Mouse (Mus musculus) liver, embryonic 16.5 days (tissue): ENCODE measurements around the gene Soga3. TPM values are rescaled to one million over a fixed set of nuclear protein-coding genes. Genes with fewer than 3 reads are reported as not detected.

ENCODE experiments used
- ATAC-seq: fragments of 200-750 bp; cut with Nextera tagmentation; 2 replicates; pipeline ENCODE4 v1.8.0; 2017; ENCODE audit warnings: low read depth, mild to moderate bottlenecking, moderate number of reproducible peaks, moderate library complexity
- H3K27ac ChIP-seq: fragments of 300-500 bp; sonication (generic); 2 replicates; pipeline ENCODE4 v1.5.1; 2014; ENCODE audit warnings: mild to moderate bottlenecking, low read length
- H3K27me3 ChIP-seq: fragments of 300-500 bp; sonication (generic); 2 replicates; pipeline ENCODE4 v1.6.1; 2014; ENCODE audit warnings: low read depth, low read length, mixed read lengths; ENCODE audit not compliant: control insufficient read depth, insufficient read depth
- H3K36me3 ChIP-seq: fragments of 300-500 bp; sonication (generic); 2 replicates; pipeline ENCODE4 v1.6.1; 2014; ENCODE audit warnings: mild to moderate bottlenecking; ENCODE audit not compliant: control insufficient read depth, insufficient read depth
- H3K4me1 ChIP-seq: fragments of 300-500 bp; sonication (generic); 2 replicates; pipeline ENCODE4 v1.6.1; 2014; ENCODE audit warnings: low read depth, low read length, mixed read lengths; ENCODE audit not compliant: control insufficient read depth
- H3K4me2 ChIP-seq: fragments of 300-500 bp; sonication (generic); 2 replicates; pipeline ENCODE4 v1.6.1; 2014; ENCODE audit warnings: low read depth, low read length, mixed read lengths
- H3K4me3 ChIP-seq: fragments of 300-500 bp; sonication (generic); 2 replicates; pipeline ENCODE4 v1.5.1; 2014; ENCODE audit warnings: low read depth, mild to moderate bottlenecking, low read length
- H3K9ac ChIP-seq: fragments of 300-500 bp; sonication (generic); 2 replicates; pipeline ENCODE4 v1.6.1; 2014; ENCODE audit warnings: low read depth, low read length
- H3K9me3 ChIP-seq: fragments of 300-500 bp; sonication (generic); replicated peaks from 2 replicates; pipeline ENCODE4 v1.6.1; 2016; ENCODE audit warnings: low read length; ENCODE audit not compliant: control insufficient read depth
- WGBS: fragments of 180-500 bp; shearing (Covaris S2); extraction: QIAGEN DNeasy Blood & Tissue Kit; methylation state at CpG from one replicate; pipeline ENCODE4 v1.1.7; 2014; ENCODE audit not compliant: insufficient replicate concordance; 5-methylcytosine and 5-hydroxymethylcytosine counted together
- polyA plus RNA-seq: library from polyadenylated mRNA; unstranded; fragments of >200 nt; fragmentation: Nextera tagmentation; extraction: Ambion mirVana; gene quantifications from 2 replicates; pipeline ENCODE4 v1.2.1, GENCODE M21; 2015

Gene Soga3
- polyA plus RNA-seq, 1 experiment from 2014 or later = 0.17 TPM

- H3K27me3 ChIP-seq = no peaks in the 10 kb centered on the region
- no peak overlapping the region for H3K27ac ChIP-seq
- no peak overlapping the region for H3K4me2 ChIP-seq
- H3K9ac ChIP-seq = no peak overlapping the region
- H3K4me3 ChIP-seq = no peak overlapping the region
- H3K4me1 ChIP-seq = no peaks in the 10 kb centered on the region
- no peaks in the 10 kb centered on the region for H3K9me3 ChIP-seq
- H3K36me3 ChIP-seq = no peaks in the 10 kb centered on the region
- WGBS = 71% methylated on average over 4 of the region's 4 CpGs
- ATAC-seq = no peak
Observed at GRCm38 (mm10) chr10:29225329-29225728, 81.7 kb downstream of the Soga3 start.

GRCm38 (mm10) chr10:29231208-29231607, 87.6 kb downstream of the Soga3 start:
- Histone ChIP-seq H3K27me3 (no peaks in the 10 kb centered on the region), H3K4me3 (no peak overlapping the region), H3K9me3 (no peaks in the 10 kb centered on the region), H3K36me3 (no peaks in the 10 kb centered on the region), H3K4me2 (no peak overlapping the region), H3K4me1 (no peaks in the 10 kb centered on the region), H3K9ac (no peak overlapping the region), H3K27ac (no peak overlapping the region)
- 58% methylated on average over 2 of the region's 2 CpGs for WGBS
- no peak for ATAC-seq

Other genes starting within 250 kb of the Soga3 start
- not detected in 2 replicates for gene 2310057J18Rik, start 157.5 kb upstream of the Soga3 start, polyA plus RNA-seq
- gene Gm49353, start 55.1 kb downstream of the Soga3 start, polyA plus RNA-seq = not detected in 2 replicates
- 0.04 TPM in 1 of 2 replicates, not detected in the other for gene 9330159F19Rik, start 67.8 kb downstream of the Soga3 start, polyA plus RNA-seq
- gene Echdc1, start 169.3 kb downstream of the Soga3 start, polyA plus RNA-seq = 18.7 and 19.0 TPM in 2 replicates
- gene Rnf146, start 218.6 kb downstream of the Soga3 start, polyA plus RNA-seq = 14.8 and 15.8 TPM in 2 replicates